Mouse (Mus musculus) midbrain, embryonic 12.5 days (tissue): ENCODE data around the gene Vangl1. TPM values are rescaled to one million over a fixed set of nuclear protein-coding genes. Genes with fewer than 3 reads are reported as not detected.

Experiments
- ATAC-seq: fragments of 200-750 bp; cut with Nextera tagmentation; 2 replicates; pipeline ENCODE4 v1.8.0; 2017; ENCODE audit warnings: low read depth, moderate TSS enrichment, moderate library complexity; ENCODE audit not compliant: low FRiP score
- H3K27ac ChIP-seq: fragments of 300-500 bp; sonication (generic); replicated peaks from 2 replicates; pipeline ENCODE4 v1.5.1; 2016; ENCODE audit warnings: mild to moderate bottlenecking
- H3K27me3 ChIP-seq: fragments of 300-500 bp; sonication (generic); 2 replicates; pipeline ENCODE4 v1.6.1; 2016; ENCODE audit warnings: mild to moderate bottlenecking
- H3K36me3 ChIP-seq: fragments of 300-500 bp; sonication (generic); 2 replicates; pipeline ENCODE4 v1.6.1; 2016
- H3K4me1 ChIP-seq: fragments of 300-500 bp; sonication (generic); 2 replicates; pipeline ENCODE4 v1.6.1; 2016
- H3K4me2 ChIP-seq: fragments of 300-500 bp; sonication (generic); replicated peaks from 2 replicates; pipeline ENCODE4 v1.6.1; 2016; ENCODE audit warnings: mild to moderate bottlenecking, moderate library complexity
- H3K4me3 ChIP-seq: fragments of 300-500 bp; sonication (generic); 2 replicates; pipeline ENCODE4 v1.5.1; 2016; ENCODE audit warnings: mild to moderate bottlenecking
- H3K9ac ChIP-seq: fragments of 300-500 bp; sonication (generic); replicated peaks from 2 replicates; pipeline ENCODE4 v1.6.1; 2016; ENCODE audit warnings: mild to moderate bottlenecking, moderate library complexity
- H3K9me3 ChIP-seq: fragments of 300-500 bp; sonication (generic); 2 replicates; pipeline ENCODE4 v1.6.1; 2016; ENCODE audit warnings: mild to moderate bottlenecking
- whole genome bisulfite sequencing: fragments of 180-500 bp; shearing (Covaris S2); methylation state at CpG from one replicate; pipeline ENCODE4 v1.1.7; 2016; 5-methylcytosine and 5-hydroxymethylcytosine counted together
- polyA plus RNA-seq: library from polyadenylated mRNA; unstranded; fragments of >200 nt; fragmentation: Nextera tagmentation; extraction: Ambion mirVana; gene quantifications from 2 replicates; pipeline ENCODE4 v1.2.1, GENCODE M21; 2016

Vangl1 gene
- polyA plus RNA-seq, 1 experiment from 2014 or later: 8.9 TPM

GRCm38 (mm10) chr3:102103811-102104565 lies 100.5 kb downstream of the Vangl1 start:
- H3K9me3 ChIP-seq: no peaks in the 10 kb centered on the region
- H3K27me3 ChIP-seq: peaks cover 3% of the 10 kb centered on the region; the same call in 1 of the 2 replicates
- H3K27ac ChIP-seq: no peak overlapping the region
- H3K4me3 ChIP-seq: no peak overlapping the region
- no peak for ATAC-seq
- no peaks in the 10 kb centered on the region for H3K36me3 ChIP-seq
- no peaks in the 10 kb centered on the region for H3K4me1 ChIP-seq
- WGBS: 77% methylated on average over 9 of the region's 9 CpGs
- no peak overlapping the region for H3K4me2 ChIP-seq
- H3K9ac ChIP-seq: no peak overlapping the region

Other genes starting within 250 kb of the Vangl1 start
- 127 and 132 TPM in 2 replicates for gene Nhlh2, start 194.6 kb downstream of the Vangl1 start, polyA plus RNA-seq
- gene Casq2, start 118.3 kb downstream of the Vangl1 start, polyA plus RNA-seq: 0.13 and 0.47 TPM in 2 replicates